Mouse (Mus musculus) MEL (cell line): ENCODE measurements at regions not wholly inside any gene's neighbourhood (a gene's known extent, or its start where the extent isn't known, plus 50 kb on each side); places are given as distances from the start of the nearest gene placed in this dataset.

Source experiments
- DNase-seq: peaks from one replicate; pipeline ENCODE4 v3.0.0; 2011; ENCODE audit warnings: low read depth, low spot score
- H3K27ac ChIP-seq: 2 replicates; pipeline ENCODE4 v1.5.1; 2012; ENCODE audit warnings: low read depth, mild to moderate bottlenecking, control low read depth, low read length, moderate library complexity; ENCODE audit not compliant: control insufficient read depth
- H3K27me3 ChIP-seq, 2 experiments: fragments of 150-350 bp in 1 of 2; sonication (generic) in 1 of 2; 2 replicates each; pipeline ENCODE4 v1.6.1; 2012; ENCODE audit warnings: low read length in 2 of 2, mild to moderate bottlenecking in 2 of 2, improper control_type of control experiment in 1 of 2, moderate library complexity in 1 of 2; ENCODE audit not compliant: insufficient read depth in 2 of 2, control insufficient read depth in 1 of 2
- H3K36me3 ChIP-seq, 2 experiments: 2 replicates each; pipeline ENCODE4 v1.6.1; 2012 to 2014; ENCODE audit warnings: low read length in 2 of 2, improper control_type of control experiment in 1 of 2, inconsistent platforms in 1 of 2, mild to moderate bottlenecking in 1 of 2; ENCODE audit not compliant: insufficient read depth in 2 of 2, control insufficient read depth in 1 of 2
- H3K4me1 ChIP-seq, 2 experiments: fragments of 150-350 bp in 1 of 2; sonication (generic) in 1 of 2; 2 replicates each; pipeline ENCODE4 v1.6.1; 2012; ENCODE audit warnings: low read length in 2 of 2, improper control_type of control experiment in 1 of 2, mild to moderate bottlenecking in 1 of 2; ENCODE audit not compliant: insufficient read depth in 2 of 2, control insufficient read depth in 1 of 2
- H3K4me3 ChIP-seq, 2 experiments: fragments of 150-350 bp in 1 of 2; sonication (generic) in 1 of 2; 2 replicates each; pipeline ENCODE4 v1.5.1; 2012; ENCODE audit warnings: low read depth in 2 of 2, low read length in 2 of 2, mild to moderate bottlenecking in 2 of 2, moderate library complexity in 2 of 2, control low read depth in 1 of 2, improper control_type of control experiment in 1 of 2; ENCODE audit not compliant: control insufficient read depth in 1 of 2, insufficient read depth in 1 of 2
- H3K79me2 ChIP-seq: 2 replicates; pipeline ENCODE4 v1.6.1; 2012; ENCODE audit warnings: mild to moderate bottlenecking, low read length, moderate library complexity; ENCODE audit not compliant: control insufficient read depth, poor library complexity, insufficient read depth
- H3K9ac ChIP-seq: 2 replicates; pipeline ENCODE4 v1.6.1; 2012; ENCODE audit warnings: low read depth, mild to moderate bottlenecking, control low read depth, low read length, moderate library complexity; ENCODE audit not compliant: control insufficient read depth, poor library complexity, severe bottlenecking
- H3K9me3 ChIP-seq: fragments of 150-350 bp; sonication (generic); replicated peaks from 2 replicates; pipeline ENCODE4 v1.6.1; 2012; ENCODE audit warnings: mild to moderate bottlenecking, low read length, improper control_type of control experiment, moderate library complexity; ENCODE audit not compliant: insufficient read depth
- CHD1 ChIP-seq: IDR thresholded peaks from 2 replicates; pipeline ENCODE4 v1.6.1; 2012; ENCODE audit warnings: low read depth, mild to moderate bottlenecking, inconsistent platforms, low read length, improper control_type of control experiment
- CHD2 ChIP-seq: IDR thresholded peaks from 2 replicates; pipeline ENCODE4 v1.6.1; 2011; ENCODE audit warnings: low read length, improper control_type of control experiment
- CTCF ChIP-seq, 3 experiments: IDR thresholded peaks in 2 of 3; conservative IDR thresholded peaks in 1 of 3; 2 replicates each; pipeline ENCODE4 v1.5.1; 2011 to 2012; ENCODE audit warnings: low read length in 3 of 3, low read depth in 2 of 3, mild to moderate bottlenecking in 2 of 3, improper control_type of control experiment in 1 of 3, inconsistent platforms in 1 of 3, mixed read lengths in 1 of 3, moderate library complexity in 1 of 3; ENCODE audit not compliant: control insufficient read depth in 1 of 3, insufficient read depth in 1 of 3, poor library complexity in 1 of 3, severe bottlenecking in 1 of 3
- ELF1 ChIP-seq: IDR thresholded peaks from 2 replicates; pipeline ENCODE4 v1.6.1; 2014; ENCODE audit warnings: low read depth, mild to moderate bottlenecking, inconsistent platforms, low read length, improper control_type of control experiment, moderate library complexity
- ETS1 ChIP-seq: IDR thresholded peaks from 2 replicates; pipeline ENCODE4 v1.6.1; 2012; ENCODE audit warnings: low read depth, mild to moderate bottlenecking, inconsistent platforms, low read length, improper control_type of control experiment, moderate library complexity
- HCFC1 ChIP-seq: IDR thresholded peaks from 2 replicates; pipeline ENCODE4 v1.6.1; 2012; ENCODE audit warnings: low read depth, mild to moderate bottlenecking, inconsistent platforms, low read length, improper control_type of control experiment, moderate library complexity
- KAT2A ChIP-seq: conservative IDR thresholded peaks from 2 replicates; pipeline ENCODE4 v1.6.1; 2012; ENCODE audit warnings: low read depth, low read length, improper control_type of control experiment, inconsistent platforms
- MAFK ChIP-seq: IDR thresholded peaks from 2 replicates; pipeline ENCODE4 v1.6.1; 2011; ENCODE audit warnings: low read depth, mild to moderate bottlenecking, low read length, improper control_type of control experiment, borderline replicate concordance
- MAX ChIP-seq: IDR thresholded peaks from 2 replicates; pipeline ENCODE4 v1.6.1; 2011; ENCODE audit warnings: low read length, improper control_type of control experiment
- MAZ ChIP-seq: IDR thresholded peaks from 2 replicates; pipeline ENCODE4 v1.6.1; 2012; ENCODE audit warnings: low read depth, mild to moderate bottlenecking, inconsistent platforms, low read length, improper control_type of control experiment
- MEF2A ChIP-seq: IDR thresholded peaks from 2 replicates; pipeline ENCODE4 v1.6.1; 2014; ENCODE audit warnings: low read depth, mild to moderate bottlenecking, inconsistent platforms, low read length, improper control_type of control experiment; ENCODE audit not compliant: poor library complexity, insufficient replicate concordance, severe bottlenecking; ENCODE audit errors: extremely low read depth
- MXI1 ChIP-seq: IDR thresholded peaks from 2 replicates; pipeline ENCODE4 v1.6.1; 2011; ENCODE audit warnings: mild to moderate bottlenecking, low read depth, low read length, improper control_type of control experiment
- MYB ChIP-seq: IDR thresholded peaks from 2 replicates; pipeline ENCODE4 v1.6.1; 2011; ENCODE audit warnings: mild to moderate bottlenecking, low read depth, low read length, improper control_type of control experiment
- MYC ChIP-seq: IDR thresholded peaks from 2 replicates; pipeline ENCODE4 v1.6.1; 2011; ENCODE audit warnings: low read depth, mild to moderate bottlenecking, low read length, improper control_type of control experiment, moderate library complexity
- NELFE ChIP-seq: IDR thresholded peaks from 2 replicates; pipeline ENCODE4 v1.6.1; 2011; ENCODE audit warnings: low read depth, low read length, improper control_type of control experiment
- POLR2A ChIP-seq, 2 experiments: IDR thresholded peaks; 2 replicates each; pipeline ENCODE4 v1.6.1; 2011 to 2012; ENCODE audit warnings: low read length in 2 of 2, mild to moderate bottlenecking in 2 of 2, control low read depth in 1 of 2, improper control_type of control experiment in 1 of 2, low read depth in 1 of 2, moderate library complexity in 1 of 2; ENCODE audit not compliant: control insufficient read depth in 1 of 2, insufficient read depth in 1 of 2, poor library complexity in 1 of 2
- POLR2AphosphoS2 ChIP-seq: IDR thresholded peaks from 2 replicates; pipeline ENCODE4 v1.6.1; 2011; ENCODE audit warnings: low read length, improper control_type of control experiment
- POLR2AphosphoS5 ChIP-seq: IDR thresholded peaks from 2 replicates; pipeline ENCODE4 v1.6.1; 2012; ENCODE audit warnings: low read depth, borderline replicate concordance, mild to moderate bottlenecking, inconsistent platforms, low read length, moderate library complexity, mixed read lengths
- RAD21 ChIP-seq: IDR thresholded peaks from 2 replicates; pipeline ENCODE4 v1.6.1; 2011; ENCODE audit warnings: mild to moderate bottlenecking, low read depth, low read length, improper control_type of control experiment
- RCOR1 ChIP-seq: IDR thresholded peaks from 2 replicates; pipeline ENCODE4 v1.6.1; 2012; ENCODE audit warnings: low read depth, mild to moderate bottlenecking, inconsistent platforms, low read length, improper control_type of control experiment
- TAL1 ChIP-seq: IDR thresholded peaks from 2 replicates; pipeline ENCODE4 v1.6.1; 2012; ENCODE audit warnings: mild to moderate bottlenecking, inconsistent platforms, low read length, moderate library complexity, mixed read lengths
- UBTF ChIP-seq: IDR thresholded peaks from 2 replicates; pipeline ENCODE4 v1.6.1; 2012; ENCODE audit warnings: low read depth, mild to moderate bottlenecking, inconsistent platforms, low read length, improper control_type of control experiment, moderate library complexity, borderline replicate concordance; ENCODE audit not compliant: insufficient read depth
- USF1 ChIP-seq: IDR thresholded peaks from 2 replicates; pipeline ENCODE4 v1.6.1; 2014; ENCODE audit warnings: low read depth, mild to moderate bottlenecking, inconsistent platforms, low read length, improper control_type of control experiment, moderate library complexity
- USF2 ChIP-seq, 2 experiments: IDR thresholded peaks; 2 replicates each; pipeline ENCODE4 v1.6.1; 2011 to 2012; ENCODE audit warnings: improper control_type of control experiment in 2 of 2, low read length in 2 of 2, borderline replicate concordance in 1 of 2, inconsistent platforms in 1 of 2, low read depth in 1 of 2, mild to moderate bottlenecking in 1 of 2; ENCODE audit not compliant: insufficient read depth in 1 of 2
- ZC3H11A ChIP-seq: IDR thresholded peaks from 2 replicates; pipeline ENCODE4 v1.6.1; 2012; ENCODE audit warnings: low read depth, mild to moderate bottlenecking, inconsistent platforms, low read length, improper control_type of control experiment
- ZMIZ1 ChIP-seq: IDR thresholded peaks from 2 replicates; pipeline ENCODE4 v1.6.1; 2012; ENCODE audit warnings: low read depth, mild to moderate bottlenecking, inconsistent platforms, low read length, improper control_type of control experiment, moderate library complexity
- ZNF384 ChIP-seq: IDR thresholded peaks from 2 replicates; pipeline ENCODE4 v1.6.1; 2012; ENCODE audit warnings: low read depth, mild to moderate bottlenecking, inconsistent platforms, low read length, improper control_type of control experiment

GRCm38 (mm10) chr9:31990456-31990855, 77.2 kb upstream of the Barx2 start:
- TF ChIP-seq USF1 (no peak), RCOR1 (no peak), ZNF384 (no peak), MAX (no peak), KAT2A (no peak), ETS1 (no peak), CHD1 (no peak), POLR2A (IDR thresholded peaks at IDR 0.05; ENCODE audit: control insufficient read depth in 1 of 2, insufficient read depth in 1 of 2, low read depth in 1 of 2, low read length in 2 of 2, poor library complexity in 1 of 2) (no peak), POLR2AphosphoS5 (no peak), MYB (no peak), CHD2 (no peak), ELF1 (no peak), ZC3H11A (no peak), MAZ (no peak), MAFK (no peak), TAL1 (no peak)
- Histone ChIP-seq H3K36me3 (no peaks in the 10 kb centered on the region), H3K4me3 (no peak overlapping the region), H3K27ac (no peak overlapping the region), H3K27me3 (no peaks in the 10 kb centered on the region), H3K79me2 (no peaks in the 10 kb centered on the region), H3K9me3 (no peaks in the 10 kb centered on the region), H3K9ac (no peak overlapping the region), H3K4me1 (no peaks in the 10 kb centered on the region)
- DNase-seq = no peak

DNA sequence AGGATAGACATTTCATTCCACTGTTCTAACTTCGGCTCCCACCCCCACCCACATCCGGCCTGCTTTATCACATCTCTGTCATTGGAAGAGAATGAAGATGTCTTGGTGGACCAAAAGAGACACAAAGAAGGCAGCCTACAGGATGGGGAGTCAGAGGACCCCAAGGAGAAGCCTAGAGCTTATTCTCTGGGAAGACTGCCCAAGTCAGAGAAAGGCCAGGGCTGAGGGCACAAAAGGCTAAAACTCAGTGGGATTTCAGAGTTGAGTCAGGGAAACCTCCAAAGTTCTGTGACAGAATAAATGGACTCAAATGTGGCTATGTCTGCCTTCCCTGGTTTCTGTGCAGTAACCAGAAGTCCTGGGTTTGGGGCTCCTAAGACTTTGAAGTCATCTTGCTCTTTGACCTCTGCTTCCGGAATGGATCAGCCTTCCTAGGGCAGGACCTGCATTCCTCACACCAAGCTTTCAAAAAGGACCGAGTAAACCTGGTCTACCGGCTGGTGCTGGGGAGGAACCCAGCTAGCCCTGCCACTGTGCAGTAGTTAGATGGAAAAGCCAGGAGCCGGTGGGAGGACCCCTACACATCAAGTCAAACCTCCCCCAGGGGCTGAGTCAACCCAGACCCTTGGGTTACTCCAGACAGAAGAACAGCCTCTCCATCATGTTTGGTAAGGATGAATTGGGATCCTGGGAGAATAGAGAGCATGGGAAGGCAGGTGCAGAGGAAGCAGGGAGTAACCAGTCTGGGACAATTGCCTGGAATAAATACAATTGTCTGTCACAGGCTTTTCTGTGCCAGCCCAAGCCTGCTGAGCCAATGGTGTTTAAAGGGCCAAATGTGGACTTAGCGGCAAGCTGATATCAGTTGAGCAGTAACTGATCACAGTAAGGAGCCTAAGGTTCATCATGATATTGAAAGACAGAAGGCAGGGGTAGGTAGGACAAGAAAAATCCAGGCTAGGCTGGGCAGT, 80.7 kb upstream of the Barx2 start:
- Histone ChIP-seq H3K36me3 (no peaks in the 10 kb centered on the region), H3K4me3 (no peak overlapping the region), H3K4me1 (no peaks in the 10 kb centered on the region), H3K27me3 (no peaks in the 10 kb centered on the region; a peak in 1 of 4 replicates), H3K9me3 (no peaks in the 10 kb centered on the region), H3K79me2 (no peaks in the 10 kb centered on the region), H3K9ac (no peak overlapping the region), H3K27ac (no peak overlapping the region)
- DNase-seq = no peak
- TF ChIP-seq KAT2A = no peak
- no peak for TF ChIP-seq MAX
- TF ChIP-seq POLR2A (IDR thresholded peaks at IDR 0.05; ENCODE audit: control insufficient read depth in 1 of 2, insufficient read depth in 1 of 2, low read depth in 1 of 2, low read length in 2 of 2, poor library complexity in 1 of 2) = no peak
- no peak for TF ChIP-seq ZMIZ1
- no peak for TF ChIP-seq MYC
- no peak for TF ChIP-seq ZNF384
- no peak for TF ChIP-seq ETS1
- TF ChIP-seq POLR2AphosphoS2 = no peak
- TF ChIP-seq RCOR1 = no peak
- TF ChIP-seq USF2 (IDR thresholded peaks at IDR 0.05; ENCODE audit: borderline replicate concordance in 1 of 2, insufficient read depth in 1 of 2, low read depth in 1 of 2, low read length in 2 of 2) = no peak
- TF ChIP-seq RAD21 = no peak
- TF ChIP-seq HCFC1 = no peak
- no peak for TF ChIP-seq MXI1
- TF ChIP-seq UBTF = no peak
- TF ChIP-seq CHD2 = no peak
- no peak for TF ChIP-seq MEF2A
- no peak for TF ChIP-seq CTCF (IDR thresholded peaks at IDR 0.05 in 2 of 3, conservative IDR thresholded peaks at IDR 0.05 in 1 of 3; ENCODE audit: control insufficient read depth in 1 of 3, insufficient read depth in 1 of 3, low read depth in 2 of 3, low read length in 3 of 3, poor library complexity in 1 of 3, severe bottlenecking in 1 of 3)
- no peak for TF ChIP-seq NELFE
- no peak for TF ChIP-seq CHD1
